Mouse (Mus musculus) liver, postnatal 0 days (tissue): Measurements from ENCODE around the gene Bcl2l1. TPM values are rescaled to one million over a fixed set of nuclear protein-coding genes. Genes with fewer than 3 reads are reported as not detected.

Experiments used
- ATAC-seq: fragments of 200-750 bp; cut with Nextera tagmentation; 2 replicates; pipeline ENCODE4 v1.8.0; 2017; ENCODE audit warnings: mild to moderate bottlenecking, moderate library complexity
- DNase-seq: peaks from one replicate; pipeline ENCODE4 v3.0.0-alpha.2; 2016
- H3K27ac ChIP-seq: fragments of 300-500 bp; sonication (generic); 2 replicates; pipeline ENCODE4 v1.5.1; 2014; ENCODE audit warnings: antibody characterized with exemption, moderate library complexity, mild to moderate bottlenecking, low read depth
- H3K27me3 ChIP-seq: fragments of 300-500 bp; sonication (generic); 2 replicates; pipeline ENCODE4 v1.6.1; 2014; ENCODE audit warnings: low read length, control low read depth, mixed read lengths; ENCODE audit not compliant: insufficient read depth
- H3K36me3 ChIP-seq: fragments of 300-500 bp; sonication (generic); replicated peaks from 2 replicates; pipeline ENCODE4 v1.6.1; 2014; ENCODE audit warnings: mild to moderate bottlenecking, control low read depth, low read length, moderate library complexity, mixed read lengths; ENCODE audit not compliant: insufficient read depth
- H3K4me1 ChIP-seq: fragments of 300-500 bp; sonication (generic); 2 replicates; pipeline ENCODE4 v1.6.1; 2014; ENCODE audit warnings: antibody characterized with exemption, mild to moderate bottlenecking, control low read depth; ENCODE audit not compliant: insufficient read depth
- H3K4me2 ChIP-seq: fragments of 300-500 bp; sonication (generic); 2 replicates; pipeline ENCODE4 v1.6.1; 2014; ENCODE audit warnings: low read depth, mild to moderate bottlenecking, low read length, moderate library complexity, mixed read lengths
- H3K4me3 ChIP-seq: fragments of 300-500 bp; sonication (generic); 2 replicates; pipeline ENCODE4 v1.5.1; 2014; ENCODE audit warnings: low read depth, low read length
- H3K9ac ChIP-seq: fragments of 300-500 bp; sonication (generic); replicated peaks from 2 replicates; pipeline ENCODE4 v1.6.1; 2014; ENCODE audit warnings: mild to moderate bottlenecking, moderate library complexity
- H3K9me3 ChIP-seq: fragments of 300-500 bp; sonication (generic); 2 replicates; pipeline ENCODE4 v1.6.1; 2016; ENCODE audit warnings: mild to moderate bottlenecking, control low read depth, low read length, mixed read lengths
- CTCF ChIP-seq: sonication (generic); IDR thresholded peaks from 2 replicates; pipeline ENCODE4 v1.5.1; 2016; ENCODE audit warnings: antibody characterized with exemption, low read depth
- EP300 ChIP-seq: IDR thresholded peaks from 2 replicates; pipeline ENCODE4 v1.6.1; 2016; ENCODE audit warnings: antibody characterized with exemption, low read depth, mild to moderate bottlenecking
- WGBS: fragments of 180-500 bp; shearing (Covaris S2); extraction: QIAGEN DNeasy Blood & Tissue Kit; methylation state at CpG from one replicate; pipeline ENCODE4 v1.1.7; 2014; ENCODE audit not compliant: insufficient replicate concordance; 5-methylcytosine and 5-hydroxymethylcytosine counted together
- polyA plus RNA-seq: library from polyadenylated mRNA; unstranded; fragments of >200 nt; fragmentation: Nextera tagmentation; extraction: Ambion mirVana; gene quantifications from 2 replicates; pipeline ENCODE4 v1.2.1, GENCODE M21; 2015

Bcl2l1 gene
- polyA plus RNA-seq, 1 experiment from 2014 or later = 84.4 TPM

GRCm38 (mm10) chr2:152766387-152767123 lies 65.0 kb downstream of the Bcl2l1 start:
- Histone ChIP-seq H3K4me3 (no peak overlapping the region), H3K4me2 (peak overlapping the region; percentile 22; the same call in 1 of the 2 replicates), H3K4me1 (peaks cover 26% of the 10 kb centered on the region), H3K27ac (no peak overlapping the region), H3K27me3 (no peaks in the 10 kb centered on the region), H3K9me3 (no peaks in the 10 kb centered on the region), H3K36me3 (no peaks in the 10 kb centered on the region), H3K9ac (no peak overlapping the region)
- WGBS = 16% methylated on average over 25 of the region's 25 CpGs
- peak; percentile 95 for DNase-seq
- peak; percentile 67 for ATAC-seq
- TF ChIP-seq EP300 (no peak), CTCF (peak; percentile 99)

GRCm38 (mm10) chr2:152765045-152765674 lies 66.4 kb downstream of the Bcl2l1 start:
- H3K4me3 ChIP-seq = no peak overlapping the region
- 60% methylated on average over 7 of the region's 7 CpGs for WGBS
- ATAC-seq = no peak
- TF ChIP-seq CTCF = no peak
- TF ChIP-seq EP300 = no peak
- no peak overlapping the region for H3K4me2 ChIP-seq
- H3K9me3 ChIP-seq = no peaks in the 10 kb centered on the region
- H3K27me3 ChIP-seq = no peaks in the 10 kb centered on the region
- H3K36me3 ChIP-seq = no peaks in the 10 kb centered on the region
- H3K27ac ChIP-seq = no peak overlapping the region
- peaks cover 26% of the 10 kb centered on the region for H3K4me1 ChIP-seq
- no peak for DNase-seq
- H3K9ac ChIP-seq = no peak overlapping the region

- Histone ChIP-seq H3K4me2 (no peak overlapping the region), H3K9ac (no peak overlapping the region; the same call in 1 of the 2 replicates)
Measured at GRCm38 (mm10) chr2:152764172-152765044, 67.1 kb downstream of the Bcl2l1 start.

GRCm38 (mm10) chr2:152763310-152763709 lies 68.2 kb downstream of the Bcl2l1 start:
- Histone ChIP-seq H3K4me2 (no peak overlapping the region), H3K27ac (no peak overlapping the region), H3K9me3 (no peaks in the 10 kb centered on the region), H3K9ac (no peak overlapping the region), H3K4me3 (no peak overlapping the region), H3K27me3 (no peaks in the 10 kb centered on the region), H3K36me3 (no peaks in the 10 kb centered on the region), H3K4me1 (peaks cover 17% of the 10 kb centered on the region)
- WGBS = 62% methylated on average over 6 of the region's 6 CpGs
- ATAC-seq (no peak), DNase-seq (no peak)
- TF ChIP-seq CTCF (no peak), EP300 (no peak)

More at GRCm38 (mm10) chr2:152764172-152765044, 67.1 kb downstream of the Bcl2l1 start:
- no peak for DNase-seq
- peaks cover 25% of the 10 kb centered on the region for H3K4me1 ChIP-seq
- H3K4me3 ChIP-seq = no peak overlapping the region
- no peak for ATAC-seq
- no peaks in the 10 kb centered on the region for H3K27me3 ChIP-seq
- no peaks in the 10 kb centered on the region for H3K36me3 ChIP-seq
- TF ChIP-seq EP300 (no peak), CTCF (no peak)
- WGBS = 39% methylated on average over 14 of the region's 14 CpGs
- H3K27ac ChIP-seq = no peak overlapping the region
- H3K9me3 ChIP-seq = no peaks in the 10 kb centered on the region

GRCm38 (mm10) chr2:152758351-152758750 lies 73.2 kb downstream of the Bcl2l1 start:
- TF ChIP-seq CTCF (no peak), EP300 (no peak)
- no peak overlapping the region for H3K9ac ChIP-seq
- no peak overlapping the region for H3K4me3 ChIP-seq
- 54% methylated on average over 4 of the region's 4 CpGs for WGBS
- H3K36me3 ChIP-seq = no peaks in the 10 kb centered on the region
- no peaks in the 10 kb centered on the region for H3K9me3 ChIP-seq
- H3K4me1 ChIP-seq = peaks cover 12% of the 10 kb centered on the region; the same call in 1 of the 2 replicates
- H3K27ac ChIP-seq = no peak overlapping the region
- DNase-seq (no peak), ATAC-seq (no peak)
- peaks cover 4% of the 10 kb centered on the region; the same call in 1 of the 2 replicates for H3K27me3 ChIP-seq
- H3K4me2 ChIP-seq = no peak overlapping the region
